In genomic region chr8:27677143-27678106, GRCm38 (mm10) we compare ENCODE assay signal across 8 mouse cellular contexts.
DNase-seq lines count a peak whose midpoint lies in the region; ATAC-seq lines count a peak whose summit lies in the region.

No protein-coding gene starts in this region.

- H3K36me3 ChIP-seq in forebrain, embryonic 16.5 days (ENCODE audit: control insufficient read depth, insufficient read depth) = no peaks in the 10 kb centered on the region
- no peaks in the 10 kb centered on the region for H3K36me3 ChIP-seq in midbrain, embryonic 12.5 days

- no peak overlapping the region for H3K4me3 ChIP-seq in forebrain, embryonic 16.5 days (replicated peaks; ENCODE audit: low read length)
- H3K4me3 ChIP-seq in midbrain, embryonic 12.5 days = no peak overlapping the region

- no peak overlapping the region for H3K4me2 ChIP-seq in forebrain, embryonic 16.5 days (ENCODE audit: low read length)
- no peak overlapping the region for H3K4me2 ChIP-seq in midbrain, embryonic 12.5 days (replicated peaks)

- no peaks in the 10 kb centered on the region for H3K9me3 ChIP-seq in forebrain, embryonic 16.5 days (ENCODE audit: control insufficient read depth, low read length)
- no peaks in the 10 kb centered on the region for H3K9me3 ChIP-seq in midbrain, embryonic 12.5 days

- 0 out of 2 replicates have a peak, but pooled peaks cover 3% of the 10 kb centered on the region for H3K4me1 ChIP-seq in forebrain, embryonic 16.5 days (replicated peaks; ENCODE audit: control insufficient read depth, insufficient read depth, low read length)
- H3K4me1 ChIP-seq in midbrain, embryonic 12.5 days = peaks cover 4% of the 10 kb centered on the region; the same call in 1 of the 2 replicates

- no peak overlapping the region for H3K27ac ChIP-seq in forebrain, embryonic 16.5 days (ENCODE audit: low read length)
- no peak overlapping the region for H3K27ac ChIP-seq in midbrain, embryonic 12.5 days (replicated peaks)

- ATAC-seq in cerebellum, adult (ENCODE audit: insufficient number of reproducible peaks, low FRiP score, low TSS enrichment) = peak; percentile 71
- ATAC-seq in forebrain, embryonic 16.5 days = peak; percentile 45
- peak; percentile 71 for ATAC-seq in midbrain, embryonic 12.5 days (ENCODE audit: low FRiP score, low read depth)

- H3K27me3 ChIP-seq in forebrain, embryonic 16.5 days (replicated peaks; ENCODE audit: control insufficient read depth, insufficient read depth, low read length) = no peaks in the 10 kb centered on the region
- no peaks in the 10 kb centered on the region for H3K27me3 ChIP-seq in midbrain, embryonic 12.5 days

- WGBS in forebrain, embryonic 16.5 days = 33% methylated on average over 13 of the region's 13 CpGs
- WGBS in midbrain, embryonic 12.5 days = 38% methylated on average over 13 of the region's 13 CpGs

- DNase-seq in gastrocnemius, adult 18-20 months (ENCODE audit: low spot score) = peak; percentile 4
- DNase-seq in gastrocnemius, adult 8-10 months (ENCODE audit: low spot score in 2 of 2) = no peak
- DNase-seq in CD4-positive helper T cell, adult 2 months (ENCODE audit: low read depth, low spot score) = peak; percentile 6
- DNase-seq in kidney, postnatal 14 days = peak; percentile 37
- peak; percentile 6 for DNase-seq in yolk sac, embryonic 10.5 days (ENCODE audit: low spot score)

- H3K9ac ChIP-seq in forebrain, embryonic 16.5 days (replicated peaks; ENCODE audit: low read depth, low read length) = no peak overlapping the region
- H3K9ac ChIP-seq in midbrain, embryonic 12.5 days (replicated peaks) = no peak overlapping the region

Comparison
In these comparisons a context has a peak if more than half of its experiments do, and no peak if none do; other contexts are left out.
1. DNase-seq: peak in gastrocnemius, adult 18-20 months (single experiment), CD4-positive helper T cell, adult 2 months (single experiment), kidney, postnatal 14 days (single experiment) and yolk sac, embryonic 10.5 days (single experiment); none in gastrocnemius, adult 8-10 months (0 of 2).
2. Peak in every context shown above with its lines, with median percentiles within 50 percentile points of each other: ATAC-seq.